Mouse (Mus musculus) bone marrow, adult 2 months (tissue): ENCODE measurements around the gene Jmy.

Source experiments
- CTCF ChIP-seq: fragments of 200-500 bp; IDR thresholded peaks from 2 replicates; pipeline ENCODE4 v1.5.1; 2011; ENCODE audit warnings: low read length, control low read depth; ENCODE audit not compliant: control insufficient read depth, insufficient read depth
- POLR2A ChIP-seq: fragments of 200-500 bp; IDR thresholded peaks from 2 replicates; pipeline ENCODE4 v1.6.1; 2011; ENCODE audit warnings: low read depth, mild to moderate bottlenecking, control low read depth, low read length, borderline replicate concordance; ENCODE audit not compliant: control insufficient read depth

DNA sequence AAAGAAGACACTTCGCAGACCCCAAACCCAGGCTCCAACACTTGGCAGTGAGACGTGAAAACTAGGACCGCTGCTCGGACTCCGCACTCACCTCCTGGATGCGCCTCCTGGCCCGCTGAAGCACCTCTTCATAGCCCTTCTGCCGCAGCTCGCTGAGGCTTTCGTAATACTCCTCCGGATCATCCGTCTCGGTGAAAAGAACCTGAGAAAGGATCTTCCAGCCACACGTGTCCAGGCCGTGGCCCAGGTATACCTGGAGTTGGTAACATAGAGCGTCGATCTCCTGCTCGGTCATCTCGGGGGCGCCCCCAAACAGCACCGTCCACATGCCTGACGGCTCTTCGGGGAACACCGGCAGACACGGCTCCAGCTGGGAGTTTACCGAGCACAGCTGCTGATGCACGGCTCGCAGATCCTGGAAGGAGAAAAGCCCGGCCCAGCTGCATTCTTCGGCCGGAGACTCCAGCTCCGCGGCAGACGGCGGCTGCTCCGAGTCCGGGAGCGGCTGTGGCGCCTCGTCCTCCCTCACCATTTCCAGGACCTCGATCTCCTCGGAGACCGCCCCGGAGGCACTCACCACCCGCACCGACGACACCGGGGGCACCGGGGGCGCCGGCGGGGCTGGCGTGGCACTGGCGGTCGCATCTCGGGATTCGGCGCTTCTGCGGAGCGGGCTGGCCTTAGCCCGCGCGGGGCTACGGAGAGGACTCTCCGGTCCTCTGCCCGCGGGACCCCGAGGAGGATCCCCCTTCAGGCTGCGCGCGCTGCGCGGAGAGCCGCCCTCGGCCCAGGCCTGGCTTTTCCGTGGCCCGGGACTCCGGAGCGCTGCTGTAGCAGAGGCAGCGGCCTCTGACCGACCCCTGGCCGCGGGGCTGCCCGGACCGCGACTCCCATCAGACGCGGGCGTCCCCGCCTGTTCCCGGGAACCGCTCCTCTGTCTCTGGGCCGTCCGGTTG lies 1.1 kb downstream of the Jmy start:
- no peak for TF ChIP-seq CTCF
- TF ChIP-seq POLR2A = peak; percentile 29; the same call in 1 of the 2 replicates
